Mouse (Mus musculus) stomach, postnatal 0 days (tissue): ENCODE results near the gene Fcamr. TPM values are rescaled to one million over a fixed set of nuclear protein-coding genes. Genes with fewer than 3 reads are reported as not detected.

Experiments used
- ATAC-seq: fragments of 200-750 bp; cut with Nextera tagmentation; 2 replicates; pipeline ENCODE4 v1.8.0; 2017; ENCODE audit not compliant: low FRiP score, low TSS enrichment
- DNase-seq: peaks from one replicate; pipeline ENCODE4 v3.0.0-alpha.2; 2016; ENCODE audit warnings: low spot score
- H3K27ac ChIP-seq: fragments of 300-500 bp; sonication (generic); replicated peaks from 2 replicates; pipeline ENCODE4 v1.5.1; 2014; ENCODE audit warnings: mild to moderate bottlenecking, control low read depth
- H3K27me3 ChIP-seq: fragments of 300-500 bp; sonication (generic); 2 replicates; pipeline ENCODE4 v1.6.1; 2014; ENCODE audit warnings: low read length; ENCODE audit not compliant: control insufficient read depth, insufficient read depth
- H3K36me3 ChIP-seq: fragments of 300-500 bp; sonication (generic); 2 replicates; pipeline ENCODE4 v1.6.1; 2014; ENCODE audit warnings: low read length, mixed read lengths; ENCODE audit not compliant: control insufficient read depth, insufficient read depth
- H3K4me1 ChIP-seq: fragments of 300-500 bp; sonication (generic); replicated peaks from 2 replicates; pipeline ENCODE4 v1.6.1; 2014; ENCODE audit warnings: antibody characterized with exemption; ENCODE audit not compliant: control insufficient read depth, insufficient read depth
- H3K4me2 ChIP-seq: fragments of 300-500 bp; sonication (generic); replicated peaks from 2 replicates; pipeline ENCODE4 v1.6.1; 2014; ENCODE audit warnings: low read depth, mild to moderate bottlenecking, control low read depth, moderate library complexity
- H3K4me3 ChIP-seq: fragments of 300-500 bp; sonication (generic); 2 replicates; pipeline ENCODE4 v1.5.1; 2014; ENCODE audit warnings: low read depth, low read length, control low read depth
- H3K9ac ChIP-seq: fragments of 300-500 bp; sonication (generic); 2 replicates; pipeline ENCODE4 v1.6.1; 2014; ENCODE audit warnings: mild to moderate bottlenecking, low read length, control low read depth, mixed read lengths
- H3K9me3 ChIP-seq: fragments of 300-500 bp; sonication (generic); 2 replicates; pipeline ENCODE4 v1.6.1; 2016; ENCODE audit warnings: low read length; ENCODE audit not compliant: control insufficient read depth
- CTCF ChIP-seq: IDR thresholded peaks from 2 replicates; pipeline ENCODE4 v1.5.1; 2016; ENCODE audit warnings: antibody characterized with exemption, low read depth, mild to moderate bottlenecking, moderate library complexity
- EP300 ChIP-seq: optimal IDR thresholded peaks from 2 replicates; pipeline ENCODE3; 2016; ENCODE audit warnings: antibody characterized with exemption
- WGBS: fragments of 180-500 bp; shearing (Covaris S2); extraction: QIAGEN DNeasy Blood & Tissue Kit; methylation state at CpG from one replicate; pipeline ENCODE4 v1.1.7; 2014; 5-methylcytosine and 5-hydroxymethylcytosine counted together
- polyA plus RNA-seq: library from polyadenylated mRNA; unstranded; fragments of >200 nt; fragmentation: Nextera tagmentation; extraction: Ambion mirVana; gene quantifications from 2 replicates; pipeline ENCODE4 v1.2.1, GENCODE M21; 2015

The Fcamr gene
- polyA plus RNA-seq, 1 experiment from 2014 or later, result 0.24 TPM

DNA sequence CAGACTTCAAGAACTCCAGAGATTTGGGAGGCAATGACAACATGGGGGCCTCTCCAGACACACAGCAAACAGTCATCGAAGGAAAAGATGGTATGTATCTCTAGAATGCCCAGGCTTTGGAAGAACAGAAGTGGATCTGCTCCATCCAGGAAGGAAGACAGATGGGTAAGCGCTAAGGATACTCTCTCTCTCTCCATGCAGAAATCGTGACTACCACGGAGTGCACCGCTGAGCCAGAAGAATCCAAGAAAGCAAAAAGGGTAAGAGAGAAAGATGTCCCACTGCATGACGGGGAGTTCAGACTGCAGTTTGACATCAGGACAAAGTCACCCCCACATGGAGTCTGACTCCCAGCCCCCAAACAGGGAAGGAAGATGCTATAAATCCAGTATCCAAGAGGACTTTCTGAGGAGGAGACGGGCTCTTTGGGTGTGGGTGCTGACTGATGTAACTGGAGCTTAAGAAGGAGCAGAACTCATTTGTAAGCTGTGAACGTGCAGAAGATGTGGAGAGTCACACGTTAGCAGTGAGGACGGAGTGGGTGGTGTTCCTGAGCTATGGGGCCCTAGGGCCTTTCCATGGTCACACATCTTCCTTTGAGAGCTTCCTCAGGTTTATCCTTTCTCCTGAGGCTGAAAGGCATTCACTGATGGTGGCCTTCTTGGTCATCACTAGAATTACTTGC is 49.0 kb downstream of the Fcamr start:
- TF ChIP-seq EP300 (no peak), CTCF (no peak)
- Histone ChIP-seq H3K27me3 (no peaks in the 10 kb centered on the region), H3K27ac (no peak overlapping the region), H3K36me3 (no peaks in the 10 kb centered on the region), H3K4me3 (no peak overlapping the region), H3K4me2 (no peak overlapping the region), H3K4me1 (no peaks in the 10 kb centered on the region), H3K9ac (no peak overlapping the region), H3K9me3 (no peaks in the 10 kb centered on the region)
- WGBS, result 88% methylated on average over 10 of the region's 10 CpGs
- DNase-seq (no peak), ATAC-seq (no peak)

DNA sequence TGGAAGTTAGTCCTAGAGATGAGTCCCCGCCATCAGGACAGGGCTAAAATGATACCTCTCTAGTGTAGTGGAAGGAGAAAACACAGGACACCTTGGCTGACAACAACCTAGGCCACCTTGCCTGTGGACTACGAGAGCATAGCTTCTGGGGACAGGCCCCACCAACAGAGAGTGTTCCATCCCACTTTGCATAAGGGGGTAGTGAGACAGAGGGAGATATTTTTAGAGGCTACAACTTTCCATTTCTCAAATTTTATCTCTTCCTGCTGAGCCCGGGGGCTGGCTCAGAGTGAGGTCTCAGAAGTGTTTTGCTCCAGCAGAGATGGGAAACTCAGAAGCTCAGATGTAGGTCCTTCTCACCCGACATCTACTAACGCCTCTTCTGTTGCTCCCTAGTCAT is 49.7 kb downstream of the Fcamr start:
- Histone ChIP-seq H3K4me2 (no peak overlapping the region), H3K4me3 (no peak overlapping the region), H3K9me3 (no peaks in the 10 kb centered on the region), H3K4me1 (no peaks in the 10 kb centered on the region), H3K27me3 (no peaks in the 10 kb centered on the region), H3K9ac (no peak overlapping the region), H3K36me3 (no peaks in the 10 kb centered on the region), H3K27ac (no peak overlapping the region)
- whole genome bisulfite sequencing, result 85% methylated on average over 5 of the region's 5 CpGs
- DNase-seq, result no peak
- TF ChIP-seq EP300 (no peak), CTCF (no peak)
- ATAC-seq, result no peak

DNA sequence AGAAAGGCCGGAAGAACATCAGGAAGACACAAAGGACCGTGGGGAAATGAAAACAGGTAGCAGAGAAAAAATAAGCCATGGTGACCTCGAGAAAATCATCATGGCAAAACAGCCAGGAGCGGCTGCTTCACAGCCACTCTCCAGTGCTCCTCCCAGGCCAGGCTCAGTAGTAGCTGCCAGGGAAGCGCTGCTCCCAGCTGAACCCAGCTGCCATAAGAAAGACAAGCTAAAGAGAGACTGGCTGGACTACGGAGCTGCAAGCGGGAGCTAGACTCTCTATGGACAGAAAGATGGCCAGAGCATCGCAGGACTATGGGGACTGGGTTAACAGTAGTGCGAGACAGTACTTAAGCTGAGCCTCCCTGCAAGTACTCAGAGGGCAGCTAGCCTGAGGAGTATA is 54.1 kb downstream of the Fcamr start:
- H3K27me3 ChIP-seq, result no peaks in the 10 kb centered on the region
- DNase-seq (no peak), ATAC-seq (no peak)
- H3K36me3 ChIP-seq, result no peaks in the 10 kb centered on the region
- H3K4me1 ChIP-seq, result no peaks in the 10 kb centered on the region
- 68% methylated on average over 9 of the region's 9 CpGs for WGBS
- TF ChIP-seq EP300, result no peak
- no peak for TF ChIP-seq CTCF
- no peak overlapping the region for H3K4me2 ChIP-seq
- no peak overlapping the region for H3K9ac ChIP-seq
- H3K9me3 ChIP-seq, result no peaks in the 10 kb centered on the region
- H3K4me3 ChIP-seq, result no peak overlapping the region
- no peak overlapping the region for H3K27ac ChIP-seq

DNA sequence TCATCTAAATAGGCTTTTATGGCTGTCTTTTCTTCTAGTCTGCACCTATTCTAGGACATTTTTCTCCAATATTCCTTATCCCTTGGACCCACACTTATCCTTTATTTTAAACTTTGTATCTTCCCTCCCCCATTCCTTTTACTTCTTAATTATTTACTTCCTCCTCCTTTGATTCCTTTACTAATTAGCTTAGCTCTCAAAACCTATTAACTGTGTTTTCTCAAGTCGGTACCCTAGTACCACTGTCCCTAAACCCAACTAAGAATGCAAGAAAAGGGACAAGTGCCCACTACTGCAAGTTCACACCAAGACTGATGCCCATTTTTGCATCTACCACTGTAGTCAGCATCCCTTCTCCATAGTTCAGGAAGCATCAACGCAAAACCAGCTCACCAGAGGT is 55.0 kb downstream of the Fcamr start:
- WGBS, result 90% methylated on average over 2 of the region's 2 CpGs
- ATAC-seq, result no peak

DNA sequence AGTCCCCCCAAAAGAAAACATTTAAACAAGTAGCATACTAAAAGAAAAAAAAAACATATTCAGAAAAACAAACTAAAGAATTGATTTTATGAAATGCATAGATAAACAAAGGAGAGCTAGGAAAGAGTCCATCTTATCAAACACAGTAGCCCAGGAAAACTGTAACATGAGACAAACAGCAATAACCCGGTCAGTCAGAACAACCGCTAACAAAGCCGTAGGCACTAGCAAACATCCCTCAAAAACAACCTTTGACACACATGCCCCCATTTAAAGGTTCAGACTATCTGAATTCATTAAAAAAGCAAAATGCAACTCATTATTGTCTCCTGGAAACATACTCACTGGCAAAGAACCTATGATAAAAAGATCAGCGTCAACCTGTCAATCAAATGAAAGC is 56.8 kb downstream of the Fcamr start:
- Histone ChIP-seq H3K27ac (no peak overlapping the region), H3K9me3 (no peaks in the 10 kb centered on the region), H3K9ac (no peak overlapping the region), H3K4me1 (no peaks in the 10 kb centered on the region), H3K36me3 (no peaks in the 10 kb centered on the region), H3K4me2 (no peak overlapping the region), H3K4me3 (no peak overlapping the region), H3K27me3 (no peaks in the 10 kb centered on the region)
- ATAC-seq (no peak), DNase-seq (no peak)
- TF ChIP-seq EP300 (no peak), CTCF (no peak)
- 76% methylated on average over 4 of the region's 4 CpGs for WGBS

More for the DNA sequence above, 55.0 kb downstream of the Fcamr start:
- no peaks in the 10 kb centered on the region for H3K9me3 ChIP-seq
- no peaks in the 10 kb centered on the region for H3K4me1 ChIP-seq
- H3K4me3 ChIP-seq, result no peak overlapping the region
- no peak overlapping the region for H3K27ac ChIP-seq
- no peak overlapping the region for H3K9ac ChIP-seq
- TF ChIP-seq CTCF, result no peak
- TF ChIP-seq EP300, result no peak
- no peaks in the 10 kb centered on the region for H3K27me3 ChIP-seq
- DNase-seq, result no peak
- no peak overlapping the region for H3K4me2 ChIP-seq
- H3K36me3 ChIP-seq, result no peaks in the 10 kb centered on the region

DNA sequence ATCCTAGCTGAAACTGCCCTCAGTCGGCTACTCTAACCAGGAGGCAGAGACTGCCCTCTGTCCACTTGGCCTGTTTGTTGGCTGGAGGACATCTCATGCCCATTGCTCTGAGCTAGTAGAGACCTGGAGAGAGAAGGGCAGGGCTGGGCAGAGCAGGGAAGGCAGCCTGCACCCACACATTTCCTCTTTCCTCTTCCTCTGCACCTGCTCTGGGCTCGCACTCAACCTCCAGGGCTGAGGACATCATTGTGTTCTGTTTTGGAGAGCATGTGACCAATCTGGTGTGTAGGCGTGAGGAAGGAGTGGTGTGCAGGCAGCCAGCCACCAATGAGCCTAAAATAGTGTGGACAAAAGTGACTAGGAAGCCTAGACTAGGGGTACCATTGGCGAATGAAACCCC is 63.5 kb downstream of the Fcamr start:
- DNase-seq (no peak), ATAC-seq (no peak)
- Histone ChIP-seq H3K27me3 (no peaks in the 10 kb centered on the region), H3K9ac (no peak overlapping the region), H3K9me3 (no peaks in the 10 kb centered on the region), H3K4me1 (no peaks in the 10 kb centered on the region), H3K36me3 (no peaks in the 10 kb centered on the region), H3K4me3 (no peak overlapping the region), H3K27ac (no peak overlapping the region), H3K4me2 (no peak overlapping the region)
- WGBS, result 74% methylated on average over 4 of the region's 4 CpGs
- TF ChIP-seq EP300, result no peak
- TF ChIP-seq CTCF, result no peak

Other genes starting within 250 kb of the Fcamr start
- gene Zp3r, start 171.3 kb upstream of the Fcamr start, polyA plus RNA-seq, result 0.08 TPM in 1 of 2 replicates, not detected in the other
- 0.91 and 1.5 TPM in 2 replicates for gene C4bp, start 139.3 kb upstream of the Fcamr start, polyA plus RNA-seq
- 0.07 TPM in 1 of 2 replicates, not detected in the other for gene Gm29427, start 85.1 kb upstream of the Fcamr start, polyA plus RNA-seq
- 24.2 and 25.2 TPM in 2 replicates for gene Yod1, start 83.6 kb upstream of the Fcamr start, polyA plus RNA-seq
- gene Pfkfb2, start 71.6 kb upstream of the Fcamr start, polyA plus RNA-seq, result 4.6 and 4.8 TPM in 2 replicates
- 47.7 and 52.8 TPM in 2 replicates for gene AA986860, start 68.9 kb upstream of the Fcamr start, polyA plus RNA-seq
- gene Pigr, start 25.8 kb downstream of the Fcamr start, polyA plus RNA-seq, result 0.22 and 0.46 TPM in 2 replicates
- 0.08 TPM in 1 of 2 replicates, not detected in the other for gene Fcmr, start 64.8 kb downstream of the Fcamr start, polyA plus RNA-seq
- gene Il24, start 86.6 kb downstream of the Fcamr start, polyA plus RNA-seq, result not detected in 2 replicates
- not detected in 2 replicates for gene Il20, start 110.5 kb downstream of the Fcamr start, polyA plus RNA-seq
- 0.15 TPM in 1 of 2 replicates, not detected in the other for gene Il19, start 139.2 kb downstream of the Fcamr start, polyA plus RNA-seq
- not detected in 2 replicates for gene Il10, start 218.9 kb downstream of the Fcamr start, polyA plus RNA-seq